Mouse (Mus musculus): Measurements from ENCODE around the gene Psg19.

DNA sequence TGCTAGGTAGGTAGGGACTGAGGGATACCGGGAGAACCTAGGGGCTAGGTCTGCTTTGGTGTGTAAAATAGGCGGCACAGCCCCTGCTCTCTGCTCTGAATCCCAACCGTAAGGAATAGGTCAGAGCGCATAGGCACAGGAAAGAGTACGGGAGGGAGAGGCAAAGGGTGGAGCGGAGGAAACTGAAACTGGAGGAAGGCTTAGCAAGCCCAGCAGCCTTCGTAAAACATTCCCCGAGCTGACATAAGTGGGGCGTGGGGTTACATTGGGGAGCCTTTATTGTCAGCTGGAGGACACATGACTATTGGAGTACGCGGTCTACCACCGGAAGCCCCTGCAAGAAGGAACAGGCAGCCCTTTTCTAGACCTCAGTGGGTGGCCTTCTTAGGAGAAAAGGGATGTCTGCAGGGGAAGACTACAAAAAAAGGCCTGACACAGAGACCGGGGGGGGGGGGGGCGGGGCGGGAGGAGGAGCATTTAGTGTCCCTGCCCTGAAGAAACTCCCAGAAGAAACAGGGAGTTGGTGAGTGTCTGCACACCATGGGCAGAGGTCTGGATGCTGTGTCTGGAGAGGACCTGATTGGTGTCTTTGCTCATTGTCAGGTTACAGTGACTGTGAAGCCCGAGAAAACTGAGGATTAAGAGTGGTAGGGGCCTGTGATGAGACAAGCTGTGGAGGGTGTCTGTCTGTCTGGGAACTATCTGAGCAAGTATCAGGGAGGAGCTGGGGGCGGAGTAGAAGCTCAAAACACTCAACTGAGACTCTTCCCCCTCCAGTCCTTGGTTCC, 42.3 kb upstream of the Psg19 start:
- TF ChIP-seq CTCF (IDR thresholded peaks at IDR 0.05; ENCODE audit: borderline replicate concordance, insufficient read depth, low read depth, low read length) (no peak), POLR2A (IDR thresholded peaks at IDR 0.05; ENCODE audit: borderline replicate concordance, insufficient read depth, low read length) (no peak)
